In the genomic region with DNA sequence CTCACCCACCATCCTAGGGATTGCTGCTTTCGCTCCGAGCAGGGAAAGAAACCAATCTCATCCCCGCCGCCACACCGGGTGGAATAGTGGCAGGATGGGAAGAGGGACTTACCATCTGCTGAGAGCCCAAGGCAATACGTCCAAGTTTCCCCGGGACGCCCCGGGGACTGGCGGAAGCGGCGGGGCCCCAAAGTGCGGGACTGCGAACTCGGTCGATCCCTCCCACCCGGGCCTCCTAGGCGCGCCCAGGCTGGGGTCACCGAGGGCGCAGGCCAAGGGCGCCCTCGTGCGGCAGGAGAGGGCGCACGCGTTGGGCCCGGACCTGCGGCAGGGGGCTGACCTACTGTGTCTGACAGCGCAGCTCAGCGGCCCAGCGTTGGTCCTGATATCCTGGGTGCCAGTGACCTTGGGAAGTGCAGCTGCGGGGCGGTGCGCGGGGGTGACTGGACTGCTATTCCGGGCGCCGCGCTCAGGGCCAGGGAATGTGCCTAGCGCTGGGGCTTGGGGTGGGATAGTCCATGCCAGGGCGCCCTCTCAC, we compare ENCODE assay signal across 8 mouse cellular contexts. TPM values are rescaled to one million over a fixed set of nuclear protein-coding genes. Genes with fewer than 3 reads are reported as not detected.
A peak's percentile ranks its signal among the peaks of the same experiment; 100 is the strongest.
DNase-seq lines count a peak whose midpoint lies in the region; ATAC-seq and TF ChIP-seq lines count a peak whose summit lies in the region.

A gene (minus strand): TSS at position 169 of the 538 bp plus-strand sequence.

- 1% methylated on average over 42 of the region's 42 CpGs for WGBS in cerebellum, adult 2 months
- WGBS in hindbrain, embryonic 14.5 days = 1% methylated on average over 42 of the region's 42 CpGs
- 2% methylated on average over 37 of the region's 42 CpGs for WGBS in liver, postnatal 0 days (ENCODE audit: insufficient replicate concordance)
- 1% methylated on average over 42 of the region's 42 CpGs for WGBS in neural tube, embryonic 13.5 days

- no peaks in the 10 kb centered on the region; the same call in 1 of the 2 replicates for H3K27me3 ChIP-seq in cerebellum, adult 2 months (ENCODE audit: control insufficient read depth, insufficient read depth, low read length)
- peaks cover 99% of the 10 kb centered on the region for H3K27me3 ChIP-seq in hindbrain, embryonic 14.5 days (ENCODE audit: control insufficient read depth, insufficient read depth, low read length)
- H3K27me3 ChIP-seq in liver, postnatal 0 days (ENCODE audit: insufficient read depth, low read length) = peaks cover 45% of the 10 kb centered on the region
- peaks cover 99% of the 10 kb centered on the region for H3K27me3 ChIP-seq in neural tube, embryonic 13.5 days

- peak; percentile 24; the same call in 1 of the 2 replicates for ATAC-seq in hindbrain, embryonic 14.5 days (ENCODE audit: low FRiP score)
- ATAC-seq in liver, postnatal 0 days = peak; percentile 41
- no peak for ATAC-seq in neural tube, embryonic 13.5 days (ENCODE audit: low read depth)

- peak; percentile 70 for TF ChIP-seq CTCF in cerebellum, adult 2 months (IDR thresholded peaks at IDR 0.05; ENCODE audit: borderline replicate concordance, insufficient read depth, low read depth, low read length)
- peak; percentile 97 for TF ChIP-seq CTCF in liver, postnatal 0 days (IDR thresholded peaks at IDR 0.05; ENCODE audit: low read depth)

- peak in 1 of 2 experiments; percentile 59 for DNase-seq in cerebellum, adult 2 months
- DNase-seq in cerebellum, adult 8-10 months = no peak
- DNase-seq in c-Kit-positive CD71-negative TER-119-negative erythroid progenitor cells, embryonic 14.5 days (ENCODE audit: low read depth) = peak; percentile 63
- peak; percentile 79 for DNase-seq in gastrocnemius, adult 18-20 months (ENCODE audit: low spot score)
- no peak for DNase-seq in hindbrain, embryonic 14.5 days (ENCODE audit: low spot score)
- DNase-seq in liver, postnatal 0 days = peak; percentile 82
- DNase-seq in right cerebral cortex, adult 2 months (ENCODE audit: low spot score in 2 of 2) = no peak

- no peaks in the 10 kb centered on the region for H3K36me3 ChIP-seq in hindbrain, embryonic 14.5 days (replicated peaks; ENCODE audit: control insufficient read depth, insufficient read depth)
- H3K36me3 ChIP-seq in liver, postnatal 0 days (replicated peaks; ENCODE audit: insufficient read depth, low read length) = no peaks in the 10 kb centered on the region
- H3K36me3 ChIP-seq in neural tube, embryonic 13.5 days = no peaks in the 10 kb centered on the region

- TF ChIP-seq POLR2A in cerebellum, adult 2 months (IDR thresholded peaks at IDR 0.05; ENCODE audit: borderline replicate concordance, insufficient read depth, low read length) = no peak

- H3K9me3 ChIP-seq in hindbrain, embryonic 14.5 days (ENCODE audit: control insufficient read depth, low read length) = no peaks in the 10 kb centered on the region
- H3K9me3 ChIP-seq in liver, postnatal 0 days (ENCODE audit: low read length) = no peaks in the 10 kb centered on the region
- H3K9me3 ChIP-seq in neural tube, embryonic 13.5 days = no peaks in the 10 kb centered on the region

- H3K4me2 ChIP-seq in hindbrain, embryonic 14.5 days (replicated peaks) = peak within 1 kb of the TSS; percentile 29
- peak within 1 kb of the TSS; percentile 80 for H3K4me2 ChIP-seq in liver, postnatal 0 days (ENCODE audit: low read depth, low read length)
- H3K4me2 ChIP-seq in neural tube, embryonic 13.5 days = peak within 1 kb of the TSS; percentile 33

- no peak for TF ChIP-seq EP300 in liver, postnatal 0 days (IDR thresholded peaks at IDR 0.05; ENCODE audit: low read depth)

- peaks cover 8% of the 10 kb centered on the region for H3K4me1 ChIP-seq in cerebellum, adult 2 months (ENCODE audit: control insufficient read depth, insufficient read depth, low read length)
- H3K4me1 ChIP-seq in hindbrain, embryonic 14.5 days (replicated peaks; ENCODE audit: control insufficient read depth, insufficient read depth, low read length) = peaks cover 3% of the 10 kb centered on the region
- peaks cover 40% of the 10 kb centered on the region for H3K4me1 ChIP-seq in liver, postnatal 0 days (ENCODE audit: insufficient read depth)
- peaks cover 27% of the 10 kb centered on the region for H3K4me1 ChIP-seq in neural tube, embryonic 13.5 days (replicated peaks)

- H3K9ac ChIP-seq in hindbrain, embryonic 14.5 days = no peak within 1 kb of the TSS
- H3K9ac ChIP-seq in liver, postnatal 0 days (replicated peaks) = peak within 1 kb of the TSS; percentile 57
- H3K9ac ChIP-seq in neural tube, embryonic 13.5 days = no peak within 1 kb of the TSS

- peak within 1 kb of the TSS; percentile 31 for H3K4me3 ChIP-seq in cerebellum, adult 2 months (replicated peaks; ENCODE audit: insufficient read depth, low read depth, low read length)
- H3K4me3 ChIP-seq in hindbrain, embryonic 14.5 days (replicated peaks; ENCODE audit: low read length) = no peak within 1 kb of the TSS
- peak within 1 kb of the TSS; percentile 46 for H3K4me3 ChIP-seq in liver, postnatal 0 days (ENCODE audit: low read depth, low read length)
- peak within 1 kb of the TSS; percentile 19 for H3K4me3 ChIP-seq in neural tube, embryonic 13.5 days

- no peak within 1 kb of the TSS for H3K27ac ChIP-seq in cerebellum, adult 2 months (ENCODE audit: insufficient read depth, low read length)
- H3K27ac ChIP-seq in hindbrain, embryonic 14.5 days = no peak within 1 kb of the TSS
- H3K27ac ChIP-seq in liver, postnatal 0 days (ENCODE audit: low read depth) = no peak within 1 kb of the TSS
- no peak within 1 kb of the TSS for H3K27ac ChIP-seq in neural tube, embryonic 13.5 days (replicated peaks)

RNA-seq across cellular contexts. Expression of the gene that starts here (rescaled TPM):
- polyA plus RNA-seq in cerebellum, adult 2 months (2012; rRNA removed) = 7.9 and 10.8 TPM in 2 replicates
- total RNA-seq in gastrocnemius, adult 18-20 months (2021) = 10 to 100 TPM; 32.5 to 37.0 TPM
- polyA plus RNA-seq in hindbrain, embryonic 14.5 days (2014; fragmentation: Nextera tagmentation; extraction: Ambion mirVana) = 0.84 and 0.90 TPM in 2 replicates
- 1.5 and 1.8 TPM in 2 replicates for polyA plus RNA-seq in liver, postnatal 0 days (2015; fragmentation: Nextera tagmentation; extraction: Ambion mirVana)
- polyA plus RNA-seq in neural tube, embryonic 13.5 days (2015; fragmentation: Nextera tagmentation; extraction: Ambion mirVana) = 1.6 and 1.8 TPM in 2 replicates

Comparison
In these comparisons a context has a peak if more than half of its experiments do, and no peak if none do; other contexts are left out.
1. Peak in ATAC-seq and H3K4me2 ChIP-seq in hindbrain, embryonic 14.5 days; RNA of the gene not detected or under 1 TPM.
2. DNase-seq: peak in c-Kit-positive CD71-negative TER-119-negative erythroid progenitor cells, embryonic 14.5 days (single experiment), gastrocnemius, adult 18-20 months (single experiment) and liver, postnatal 0 days (single experiment); none in cerebellum, adult 8-10 months (single experiment), hindbrain, embryonic 14.5 days (single experiment) and right cerebral cortex, adult 2 months (0 of 2).
3. H3K4me2 ChIP-seq: peak in every context shown above with its lines; median percentile 80 in liver, postnatal 0 days; 33 in neural tube, embryonic 13.5 days; 29 in hindbrain, embryonic 14.5 days.